Mouse (Mus musculus): ENCODE results near the gene Sf3a1.
"Not testable (repeated sequence)": the region's sequence is repeated elsewhere in the genome, so short reads cannot be mapped to it uniquely, and the experiment has no call there.

DNA sequence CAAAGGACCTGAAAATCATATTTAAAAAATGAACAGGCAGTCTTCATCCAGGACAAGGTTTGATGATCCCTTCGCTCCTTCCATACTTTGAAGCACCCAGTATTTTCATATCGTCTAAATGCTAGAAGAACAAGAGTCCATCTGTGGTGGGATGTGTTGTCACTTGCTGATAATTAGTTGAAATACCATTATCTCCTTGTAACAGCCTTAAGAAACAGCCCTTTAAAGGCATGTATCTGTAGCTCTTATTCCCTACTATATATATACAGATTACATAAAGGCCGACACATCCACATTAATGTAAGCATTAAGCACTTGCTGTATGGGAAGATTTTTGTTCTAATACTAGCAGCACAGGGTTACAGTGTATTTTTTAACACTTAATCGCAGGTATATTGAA lies 31.7 kb upstream of the Sf3a1 start:
- TF ChIP-seq CTCF (IDR thresholded peaks at IDR 0.05; ENCODE audit: low read depth); EP300 (optimal IDR thresholded peaks at IDR 0.05): not testable (repeated sequence)

Data from stomach, postnatal 0 days (tissue).